Mouse (Mus musculus) right cerebral cortex, postnatal 36 days (tissue): ENCODE measurements around the gene Pick1.
A peak's percentile ranks its signal among the peaks of the same experiment; 100 is the strongest.

Experiments
- DNase-seq, 2 experiments: peaks; one replicate each; pipeline ENCODE4 v3.0.0; 2022; ENCODE audit warnings: low spot score in 2 of 2, mixed read lengths in 1 of 2

Gene Pick1

DNA sequence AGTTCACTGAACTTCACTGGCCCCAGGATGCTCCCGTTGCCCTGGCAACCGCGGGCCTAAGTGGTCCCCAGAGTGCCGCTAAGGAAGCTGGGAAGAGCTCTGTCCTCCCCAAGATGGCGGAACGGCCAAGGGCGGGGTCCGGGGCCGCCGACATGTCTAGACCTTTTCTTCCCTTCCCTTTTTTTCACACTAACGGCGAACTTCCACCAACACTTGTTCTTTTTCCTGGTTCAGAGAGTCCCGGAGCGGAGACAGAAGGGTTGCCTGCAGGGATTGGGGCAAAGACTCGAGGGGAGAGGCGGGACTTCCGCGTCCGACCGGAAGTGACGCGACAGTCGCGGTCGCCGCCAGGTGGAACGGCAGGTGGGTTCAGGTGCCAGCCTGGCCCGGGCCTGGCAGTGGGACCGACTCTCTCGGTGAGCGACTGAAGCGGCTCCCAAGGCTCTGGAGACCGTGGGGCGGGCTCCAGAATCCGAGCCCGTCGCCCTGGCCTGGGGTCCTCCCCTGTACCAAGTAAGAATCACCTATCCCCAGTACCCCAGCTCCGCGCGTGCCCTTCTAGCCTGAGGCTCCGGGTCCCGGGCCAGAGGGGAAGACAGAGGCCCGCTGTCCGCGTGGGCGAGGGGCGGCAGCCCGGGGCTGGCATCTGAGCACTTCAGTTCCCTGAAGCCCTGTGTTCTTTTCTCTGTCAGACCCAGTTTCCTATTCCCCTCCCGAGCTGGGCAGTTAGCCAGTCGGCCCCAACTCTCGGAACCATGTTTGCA is at the start of gene Pick1, which contains the start of gene Gm49486:
Gene Pick1, plus strand, starts transcription at position 116 of the 764 bp plus-strand sequence.
Gene Gm49486, plus strand, starts transcription at position 334 of the 764 bp plus-strand sequence.
- peak; percentile 72 to 76 for DNase-seq

DNA sequence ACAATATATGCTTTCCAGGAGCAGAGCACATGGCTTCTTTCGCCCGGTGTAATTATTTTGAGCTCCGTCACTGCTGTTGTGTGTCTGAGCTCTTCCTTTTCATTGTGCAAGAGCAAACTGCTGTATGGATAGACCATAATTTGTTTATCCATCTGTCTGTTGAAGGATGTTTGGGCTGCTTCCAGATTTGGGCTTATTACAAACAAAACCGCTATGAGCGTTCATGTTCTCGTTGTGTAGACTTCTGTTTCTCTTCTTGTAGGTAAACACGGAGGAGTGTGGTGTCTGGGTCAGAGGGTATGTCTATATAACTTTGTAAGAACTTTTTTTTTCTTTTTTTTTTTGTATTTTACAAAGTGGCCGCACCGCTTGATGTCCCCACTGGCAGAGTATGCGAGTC is 43.8 kb upstream of the Pick1 start:
- no peak for DNase-seq

DNA sequence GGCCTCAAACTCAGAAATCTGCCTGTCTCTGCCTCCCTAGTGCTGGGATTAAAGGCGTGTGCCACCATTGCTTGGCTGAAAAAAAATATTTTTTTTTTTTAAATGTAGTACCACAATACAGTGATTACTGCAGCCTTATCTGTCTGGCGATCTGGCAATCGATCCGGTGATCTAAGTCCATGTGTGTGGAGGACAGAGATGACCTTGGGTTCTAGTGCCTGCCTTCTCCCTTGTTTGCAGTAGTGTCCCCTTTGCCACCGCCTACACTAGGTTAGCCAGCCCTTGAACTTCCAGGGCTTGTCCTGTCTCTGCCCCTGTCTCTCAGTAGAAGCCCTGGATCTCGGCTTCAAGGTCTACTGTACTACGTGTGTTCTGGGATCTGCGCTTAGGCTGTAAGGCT is 41.2 kb upstream of the Pick1 start:
- no peak for DNase-seq

DNA sequence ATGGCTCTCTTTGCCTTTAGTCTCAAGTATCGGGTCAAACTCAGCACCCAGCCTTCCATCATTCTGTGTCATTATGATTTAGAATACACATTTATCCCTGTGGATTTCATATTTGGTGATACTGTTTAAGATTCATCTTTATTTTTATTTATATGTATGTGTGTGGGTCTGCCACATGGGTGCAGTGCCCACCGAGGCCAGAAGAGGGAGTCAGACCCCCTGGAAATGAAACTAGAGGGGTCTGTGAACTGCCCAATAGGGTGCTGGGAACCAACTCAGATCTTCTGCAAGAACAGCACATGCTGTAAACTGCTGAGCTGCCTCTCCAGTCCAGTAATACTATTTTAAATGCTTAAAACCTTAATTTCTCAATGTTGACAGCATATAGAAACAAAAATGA is 37.5 kb upstream of the Pick1 start:
- DNase-seq = no peak

DNA sequence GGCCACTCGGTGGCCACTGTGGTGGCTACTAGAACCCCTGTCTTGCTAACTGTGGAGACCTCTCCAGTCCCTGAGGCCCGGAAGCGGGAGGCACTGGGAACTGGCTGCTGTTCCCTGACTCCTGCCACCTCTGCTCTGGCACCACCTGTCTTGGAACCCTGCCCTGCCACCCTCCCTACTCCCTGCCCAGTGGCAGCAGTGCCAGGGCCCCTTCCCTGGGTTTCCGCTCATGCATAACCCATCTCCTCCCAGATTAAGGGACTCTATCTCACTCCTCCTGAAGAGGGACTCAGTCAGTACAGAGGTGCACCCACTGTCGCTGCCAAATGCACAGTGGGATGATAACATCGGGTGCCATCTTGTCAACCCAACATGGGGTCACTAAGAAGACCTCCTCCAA is 36.5 kb upstream of the Pick1 start:
- DNase-seq = no peak

DNA sequence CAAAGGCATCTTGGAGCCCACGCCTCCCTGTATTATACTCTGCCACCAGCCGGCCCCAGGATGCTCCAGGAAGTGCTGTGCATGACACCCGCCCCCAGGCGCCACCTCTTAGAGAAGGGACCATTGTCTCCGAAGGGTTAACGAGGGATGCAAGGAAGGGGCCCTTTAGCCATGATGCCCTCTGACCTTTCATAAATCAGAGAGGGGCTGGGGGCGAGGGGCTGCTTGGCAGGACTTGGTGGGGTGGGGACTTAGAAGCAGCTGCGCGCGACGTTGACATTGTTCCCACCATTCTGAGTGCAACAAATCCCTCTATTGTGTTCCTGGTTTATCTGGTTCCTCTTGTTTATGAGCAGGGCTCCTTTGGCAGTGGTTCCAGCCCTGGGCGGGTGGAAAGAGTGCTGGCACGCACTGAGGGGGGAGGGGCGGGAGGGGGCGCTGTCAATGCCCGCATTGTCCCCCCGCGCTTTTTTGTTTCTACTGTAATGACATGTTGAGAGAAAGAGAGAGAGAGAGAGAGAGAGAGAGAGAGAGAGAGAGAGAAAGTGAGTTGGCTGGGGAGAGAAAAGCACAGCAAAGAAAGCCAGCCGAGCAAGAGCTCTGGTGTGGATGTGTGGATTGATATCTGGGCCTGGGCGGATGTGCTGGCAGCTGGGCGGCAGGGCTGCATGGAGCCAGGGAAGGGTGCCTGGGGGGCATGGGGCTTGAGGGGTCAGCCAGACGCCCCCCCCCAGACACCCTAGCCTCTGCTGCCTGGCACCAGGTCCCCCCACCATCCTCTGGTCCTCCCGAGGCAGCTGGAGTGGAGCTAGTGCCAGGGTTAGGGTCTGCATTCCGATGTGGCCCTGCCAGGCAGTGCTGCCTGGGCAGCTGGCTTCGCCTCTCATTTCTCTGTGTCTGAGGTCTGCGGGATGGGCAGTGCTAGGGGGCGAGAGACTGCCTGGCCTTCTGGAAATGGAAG is 35.8 kb upstream of the Pick1 start:
- DNase-seq = peak in 1 of 2 experiments; percentile 21

DNA sequence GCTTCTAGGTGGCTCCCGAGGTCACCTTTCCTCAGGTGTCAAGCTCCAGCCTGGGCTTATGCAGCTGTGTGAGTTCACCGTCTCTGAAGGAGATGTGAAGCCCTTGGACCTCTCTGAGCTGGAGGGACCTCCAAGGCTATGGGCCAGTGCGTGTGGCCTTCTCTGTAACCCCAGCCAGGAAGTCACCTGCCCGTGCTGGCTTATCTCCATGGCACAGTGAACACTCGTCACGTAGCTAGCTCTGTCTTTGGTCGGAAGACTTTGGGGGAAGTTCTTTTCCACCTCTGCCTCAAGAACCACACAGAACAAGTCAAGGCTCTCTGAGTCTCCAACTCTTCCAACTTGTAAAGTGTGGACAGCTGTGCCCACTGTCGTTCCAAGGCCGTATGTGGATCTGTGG is 34.9 kb upstream of the Pick1 start:
- DNase-seq = no peak

DNA sequence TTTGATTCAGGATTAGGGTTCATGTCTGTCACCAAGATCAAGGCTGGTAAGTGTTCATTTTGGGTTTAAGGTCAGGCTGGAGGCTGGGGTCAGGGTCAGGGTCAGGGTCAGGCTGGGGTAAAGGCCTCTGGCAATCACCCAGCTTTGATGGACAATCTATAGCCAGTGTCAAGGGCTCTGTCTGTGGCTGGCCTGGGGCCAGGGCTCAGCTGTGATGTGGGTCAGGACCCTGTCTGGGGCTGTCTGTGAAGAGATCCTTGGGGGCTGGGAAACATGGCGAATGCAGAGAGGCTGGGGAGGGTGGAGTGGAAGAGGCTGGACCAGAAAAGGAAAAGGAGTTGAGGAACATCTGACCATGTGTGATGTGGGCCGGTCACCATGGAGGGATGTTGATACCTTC is 34.0 kb upstream of the Pick1 start:
- DNase-seq = no peak

DNA sequence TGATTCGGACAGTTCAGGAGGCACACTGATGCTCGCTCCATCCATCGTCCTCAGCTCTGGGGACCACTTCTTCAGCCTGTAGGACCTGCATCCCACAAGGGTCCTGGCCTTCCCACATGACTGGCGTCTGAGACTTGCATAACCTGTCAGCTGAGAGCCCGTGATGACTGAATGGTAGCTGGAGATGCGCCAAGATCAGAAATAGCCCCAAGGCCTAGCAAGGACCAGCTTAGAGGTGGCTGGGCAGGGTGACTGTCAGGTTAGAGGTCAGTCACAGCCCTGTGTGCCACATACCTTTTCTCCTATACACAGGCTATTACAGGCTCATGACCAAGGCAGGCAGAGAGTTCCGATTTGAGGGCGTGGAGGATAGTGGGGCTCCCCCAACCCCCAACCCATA is 33.5 kb upstream of the Pick1 start:
- DNase-seq = no peak

DNA sequence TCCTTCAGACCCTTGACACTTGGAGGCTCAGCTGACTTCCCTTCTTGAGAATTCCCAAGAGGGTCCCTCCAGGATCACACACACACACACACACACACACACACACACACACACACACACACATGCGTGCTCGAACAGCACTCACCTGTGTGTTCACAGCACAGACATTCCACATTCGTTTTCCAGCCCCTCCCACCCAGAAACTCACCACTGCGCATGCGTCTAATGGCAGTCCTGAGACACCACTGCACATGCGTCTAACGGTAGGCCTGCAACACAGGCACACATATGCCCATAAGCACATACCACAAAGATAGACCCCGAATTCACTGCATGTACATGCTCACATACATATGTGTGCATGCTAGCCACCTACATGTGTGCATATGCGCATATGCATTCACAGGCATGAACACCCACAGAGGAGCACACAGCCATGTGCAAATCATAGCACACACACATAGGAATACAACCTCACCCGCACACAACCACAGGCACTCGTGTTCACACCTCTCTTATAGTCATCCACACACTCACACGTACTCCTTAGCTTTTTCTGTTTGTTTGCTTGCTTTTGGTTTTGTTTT is 29.5 kb upstream of the Pick1 start:
- DNase-seq = no peak

DNA sequence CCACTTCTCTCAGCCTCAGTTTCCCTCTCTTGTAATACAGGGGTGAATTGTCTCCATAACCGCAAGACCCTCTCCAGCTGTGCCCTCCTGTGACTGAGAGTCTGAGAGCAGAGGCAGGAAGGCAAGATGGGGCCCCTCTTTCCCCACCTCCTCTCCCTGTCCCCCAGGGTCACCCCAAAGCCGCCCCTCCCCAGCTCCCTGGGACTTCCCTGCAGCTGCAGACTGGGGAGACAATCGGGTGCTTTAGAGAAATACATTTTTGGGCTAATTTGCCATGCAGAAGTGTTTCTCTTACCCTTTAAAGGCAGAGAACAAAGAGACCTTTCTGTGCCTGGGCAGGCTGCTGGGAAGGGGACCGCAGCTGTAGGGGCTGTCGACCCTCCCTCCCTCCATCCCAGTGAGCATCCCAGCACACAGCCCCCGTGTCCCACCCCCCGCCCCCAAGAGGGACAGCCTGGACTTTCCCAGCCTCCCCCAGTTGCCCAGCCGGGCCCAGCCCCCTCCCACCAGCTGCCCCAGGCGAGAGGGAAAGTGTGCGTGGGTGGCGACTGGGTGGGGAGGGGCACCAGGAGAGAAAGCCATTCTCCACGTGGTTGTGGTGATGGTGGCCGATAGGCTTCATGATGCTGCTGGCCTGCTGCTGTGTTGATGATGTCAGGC is 27.4 kb upstream of the Pick1 start:
- DNase-seq = peak in 1 of 2 experiments; percentile 23

DNA sequence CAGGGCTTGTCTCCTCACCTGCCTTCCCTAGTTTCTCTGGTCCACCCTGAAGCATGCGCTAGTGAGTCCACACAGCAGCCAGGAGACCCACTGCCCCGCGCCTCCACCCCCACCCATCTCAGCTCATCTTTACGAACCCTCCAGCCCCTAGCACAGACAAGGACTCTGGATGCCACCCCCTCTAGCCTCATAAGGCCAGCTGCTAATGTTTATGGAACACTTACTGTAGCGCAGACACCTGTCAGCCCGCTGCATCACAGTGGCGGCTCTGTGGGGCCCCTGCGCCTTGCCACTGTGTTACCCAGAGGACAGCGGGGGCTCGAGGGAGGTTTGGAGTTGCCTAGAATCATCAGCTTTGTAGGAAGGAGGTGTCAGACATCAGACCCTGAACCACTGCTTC is 26.4 kb upstream of the Pick1 start:
- DNase-seq = no peak

DNA sequence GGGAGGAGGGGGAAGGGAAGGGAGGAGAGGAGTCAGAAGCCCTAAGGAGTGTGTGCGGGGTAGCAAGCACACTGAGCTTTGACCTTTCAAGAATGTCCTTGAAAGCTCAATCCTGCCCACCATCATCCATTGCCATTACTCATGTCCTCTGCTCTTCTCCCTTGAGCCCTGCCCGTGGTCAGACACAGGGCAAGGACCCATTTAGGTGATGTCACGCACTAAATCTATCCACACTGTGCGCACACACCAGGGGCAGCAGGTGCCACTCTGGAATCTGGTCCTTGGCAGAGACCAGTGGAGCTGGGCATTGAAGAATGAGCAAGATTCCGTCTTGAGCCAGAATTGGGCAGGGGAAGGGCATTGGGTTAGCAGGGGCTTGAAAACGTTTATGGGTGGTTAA is 20.8 kb upstream of the Pick1 start:
- DNase-seq = no peak

DNA sequence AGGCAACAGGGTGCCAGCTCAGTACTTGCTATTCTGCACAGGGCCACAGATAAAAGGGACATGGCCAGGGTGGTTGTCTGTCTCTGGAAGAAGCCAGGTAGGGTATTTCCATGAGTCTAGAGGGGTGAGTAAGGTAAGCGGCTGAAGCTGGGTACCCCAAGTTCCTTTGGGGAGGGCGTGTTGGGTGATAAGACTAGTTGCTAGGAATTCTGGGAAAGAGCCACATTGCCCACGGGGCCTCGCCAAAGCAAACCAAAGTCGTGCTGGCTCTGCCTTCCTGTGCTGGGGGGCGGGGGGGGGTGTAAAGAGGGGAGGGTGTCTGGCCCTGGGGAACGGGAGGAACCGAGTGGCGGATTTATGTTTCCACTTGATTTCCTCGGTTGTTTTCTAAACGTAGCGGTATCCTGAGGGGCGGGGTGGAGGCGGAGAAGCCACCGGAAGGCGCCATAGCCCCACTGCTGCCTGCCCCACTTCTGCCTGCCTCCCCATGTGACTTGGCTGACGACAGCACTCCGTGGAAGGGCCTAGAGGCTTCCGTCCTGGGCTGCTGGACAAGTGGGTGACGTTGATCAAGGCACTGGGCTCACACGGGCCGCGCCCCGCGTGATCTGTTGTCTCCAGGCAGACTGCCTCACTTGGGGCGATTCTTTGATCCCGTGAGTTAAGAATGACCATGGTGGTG is 20.1 kb upstream of the Pick1 start:
- DNase-seq = no peak

DNA sequence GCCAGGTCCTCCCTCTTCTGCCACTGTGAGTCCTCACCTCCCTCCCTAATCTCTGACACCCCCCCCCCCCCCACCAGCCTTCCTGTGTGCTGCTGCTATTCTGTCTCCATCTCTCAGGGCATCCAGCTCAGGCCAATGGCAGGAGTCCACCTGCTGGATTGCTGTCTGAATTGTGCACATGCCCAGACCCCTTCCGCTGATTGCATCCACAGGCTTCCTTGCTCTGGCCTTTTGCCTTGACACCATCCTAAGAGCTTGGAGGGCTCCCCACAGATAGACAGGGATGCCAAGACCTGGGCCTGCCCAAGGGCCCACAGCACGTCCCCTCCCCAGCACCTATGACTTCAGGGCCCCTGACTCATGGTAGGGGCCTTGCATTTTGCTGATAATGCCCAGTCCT is 18.6 kb upstream of the Pick1 start:
- no peak for DNase-seq

DNA sequence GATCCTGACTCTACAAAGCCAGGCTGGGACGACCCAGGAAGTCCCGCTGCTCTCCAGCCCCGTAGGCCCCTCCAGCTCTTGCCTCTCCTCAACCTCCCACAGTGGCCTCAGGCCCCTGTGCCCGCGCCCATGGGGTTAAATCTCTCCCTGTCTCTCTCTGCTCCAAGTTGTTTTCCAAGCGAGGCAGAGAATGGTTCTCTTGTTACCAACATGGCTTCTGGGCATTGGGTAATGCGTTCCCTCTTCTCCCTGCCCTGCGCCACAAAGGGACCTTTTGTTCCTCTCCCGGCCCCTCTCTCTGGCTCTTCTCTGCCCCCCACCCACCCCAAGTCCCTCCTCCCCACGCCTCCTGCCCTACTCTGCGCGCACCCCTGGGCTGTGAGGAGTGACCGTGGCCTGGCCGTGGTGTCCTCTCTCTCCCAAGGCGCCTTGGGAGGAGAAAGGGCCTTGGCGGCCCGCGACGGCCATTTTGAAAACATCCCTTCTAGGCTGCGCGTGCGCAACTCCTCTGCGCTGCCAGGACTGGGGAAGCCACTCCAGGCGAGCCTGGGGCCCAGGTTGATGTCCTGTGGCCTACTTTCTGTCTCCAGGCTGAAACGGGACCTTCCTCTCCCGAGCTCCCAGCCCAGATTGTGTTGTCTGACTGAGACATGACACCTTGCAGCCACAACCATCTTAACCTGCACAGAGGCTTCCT is 16.1 kb upstream of the Pick1 start:
- DNase-seq = no peak

DNA sequence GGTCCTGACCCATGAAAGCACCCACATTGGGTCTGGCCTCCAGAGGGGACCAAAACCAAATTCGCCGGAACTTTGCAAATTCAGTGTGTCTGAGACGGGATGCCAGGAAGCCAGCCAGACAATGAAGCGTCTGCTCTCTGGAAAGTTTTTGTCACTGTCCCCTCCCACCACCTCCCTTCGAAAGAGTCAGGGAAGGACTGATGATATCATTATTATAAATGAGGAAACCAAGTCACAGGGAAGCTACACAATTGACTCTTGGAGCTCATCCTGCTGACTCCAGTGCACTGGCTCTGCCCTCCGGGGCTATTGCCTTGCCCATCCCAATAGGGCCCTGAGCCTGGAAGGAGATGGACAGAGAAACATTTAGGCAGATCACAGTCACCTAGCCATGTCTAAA is 15.4 kb upstream of the Pick1 start:
- DNase-seq = no peak

DNA sequence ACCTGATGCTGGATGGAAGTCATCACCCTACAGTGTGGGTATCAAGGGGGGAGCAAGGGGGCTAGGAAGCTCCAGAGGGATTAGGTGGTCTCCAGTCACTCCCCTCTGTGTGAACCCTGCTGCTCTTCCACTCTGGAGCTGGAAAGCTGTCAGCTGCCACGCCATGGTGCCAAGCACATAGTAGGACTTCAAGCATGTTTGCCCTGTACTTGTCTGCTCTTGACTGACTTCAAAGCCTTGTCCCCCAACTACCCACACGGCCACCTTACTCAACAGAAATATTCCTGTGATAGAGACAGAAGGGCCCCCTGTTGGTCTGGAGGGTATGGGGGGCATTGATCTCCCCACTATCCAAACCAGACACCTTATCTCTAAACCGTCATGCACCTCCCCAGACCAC is 12.8 kb upstream of the Pick1 start:
- DNase-seq = no peak

DNA sequence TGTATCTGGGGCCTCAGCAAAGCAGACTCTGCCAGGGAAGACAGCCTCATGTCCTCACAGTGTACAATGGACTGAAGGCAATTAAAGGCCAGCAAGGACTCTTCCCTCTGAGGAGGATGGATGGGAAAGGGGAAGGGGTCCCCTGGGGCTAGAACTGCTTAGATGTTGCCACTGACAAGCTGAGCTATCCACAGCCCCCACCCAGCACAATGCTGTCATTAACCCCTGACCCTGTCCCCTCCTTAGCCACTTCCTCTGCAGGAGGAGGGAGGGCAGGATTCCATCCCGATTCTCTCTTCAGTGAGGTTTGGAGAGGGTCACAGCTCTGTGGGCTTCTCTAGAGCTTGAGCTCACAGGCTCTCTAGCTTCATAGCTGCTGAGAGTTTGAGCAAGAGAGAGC is 9.4 kb upstream of the Pick1 start:
- DNase-seq = no peak

DNA sequence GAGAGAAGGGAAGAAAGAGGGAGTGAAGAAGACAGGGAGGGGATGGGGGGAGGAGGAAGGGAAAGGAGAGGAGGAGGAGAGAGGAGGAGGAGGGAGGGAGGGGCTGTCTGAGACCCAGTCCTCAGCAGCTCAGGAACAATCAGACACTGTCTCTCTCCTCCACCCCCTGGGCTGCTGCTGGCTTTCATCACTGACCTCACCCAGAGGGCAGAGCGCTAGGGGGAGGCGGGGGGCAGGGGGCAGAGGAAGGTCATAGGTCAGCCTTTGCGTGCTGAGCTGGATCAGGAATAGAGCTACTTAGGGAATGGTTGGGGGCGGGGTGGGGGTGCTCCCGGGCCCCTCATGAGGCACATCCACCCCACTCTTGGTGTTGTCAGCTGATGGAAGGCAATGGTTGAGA is 5.3 kb upstream of the Pick1 start:
- no peak for DNase-seq

DNA sequence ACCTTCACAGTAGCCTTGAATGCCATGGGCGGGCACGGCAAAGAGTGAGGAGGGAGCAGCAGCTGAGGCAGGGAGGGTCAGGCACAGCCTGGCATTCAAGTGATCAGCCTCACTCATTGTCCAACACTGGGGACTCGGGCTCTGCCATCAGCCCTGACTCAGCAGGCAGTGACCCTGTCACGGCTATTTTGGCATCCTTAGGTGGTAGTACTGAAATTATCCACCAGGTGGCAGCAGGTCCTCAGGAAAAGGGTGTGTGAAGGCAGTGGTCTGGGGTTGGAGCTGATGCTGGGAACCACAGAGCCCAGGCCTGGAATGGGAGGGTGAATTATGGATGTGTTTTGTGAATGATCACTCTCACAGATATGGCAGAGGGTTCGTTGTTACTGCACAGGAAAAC is 4.3 kb upstream of the Pick1 start:
- DNase-seq = peak; percentile 70 to 77
